Mouse (Mus musculus): ENCODE data around the gene Camsap1. TPM values are rescaled to one million over a fixed set of nuclear protein-coding genes. Genes with fewer than 3 reads are reported as not detected.

Gene Camsap1
- total RNA-seq, 1 experiment from 2014 or later = 58.5 TPM

GRCm38 (mm10) chr2:25898970-25899369 is 84.1 kb downstream of the Camsap1 start:
- ATAC-seq (replicated peaks; ENCODE audit: low read depth, poor library complexity, severe bottlenecking) = no peak

- peak; percentile 79 for ATAC-seq (replicated peaks; ENCODE audit: low read depth, poor library complexity, severe bottlenecking)
Measured at GRCm38 (mm10) chr2:25892440-25892839, 90.6 kb downstream of the Camsap1 start.

GRCm38 (mm10) chr2:25888144-25888543 is 94.9 kb downstream of the Camsap1 start:
- ATAC-seq (replicated peaks; ENCODE audit: low read depth, poor library complexity, severe bottlenecking) = no peak

- no peak for ATAC-seq (replicated peaks; ENCODE audit: low read depth, poor library complexity, severe bottlenecking)
Measured at GRCm38 (mm10) chr2:25887226-25887625, 95.9 kb downstream of the Camsap1 start.

- ATAC-seq (replicated peaks; ENCODE audit: low read depth, poor library complexity, severe bottlenecking) = no peak
Measured at GRCm38 (mm10) chr2:25884756-25885155, 98.3 kb downstream of the Camsap1 start.

GRCm38 (mm10) chr2:25882276-25882675 is 100.8 kb downstream of the Camsap1 start:
- ATAC-seq (replicated peaks; ENCODE audit: low read depth, poor library complexity, severe bottlenecking) = no peak

GRCm38 (mm10) chr2:25879061-25879460 is 104.0 kb downstream of the Camsap1 start:
- ATAC-seq (replicated peaks; ENCODE audit: low read depth, poor library complexity, severe bottlenecking) = no peak

- no peak for ATAC-seq (replicated peaks; ENCODE audit: low read depth, poor library complexity, severe bottlenecking)
Measured at GRCm38 (mm10) chr2:25878516-25878915, 104.6 kb downstream of the Camsap1 start.

GRCm38 (mm10) chr2:25877736-25878268 is 105.3 kb downstream of the Camsap1 start:
- ATAC-seq (replicated peaks; ENCODE audit: low read depth, poor library complexity, severe bottlenecking) = no peak

- no peak for ATAC-seq (replicated peaks; ENCODE audit: low read depth, poor library complexity, severe bottlenecking)
Measured at GRCm38 (mm10) chr2:25877250-25877735, 105.8 kb downstream of the Camsap1 start.

Other genes with a start within 250 kb of the Camsap1 start
- not detected in 2 replicates for gene Obp2b, start 246.3 kb downstream of the Camsap1 start, total RNA-seq (2017)
- not detected in 2 replicates for gene Lcn3, start 217.7 kb downstream of the Camsap1 start, total RNA-seq (2017)
- not detected in 2 replicates for gene Lcn11, start 206.3 kb downstream of the Camsap1 start, total RNA-seq (2017)
- not detected in 2 replicates for gene Gm13539, start 201.0 kb downstream of the Camsap1 start, total RNA-seq (2017)
- gene Glt6d1, start 167.4 kb downstream of the Camsap1 start, total RNA-seq (2017) = not detected in 2 replicates
- not detected in 2 replicates for gene Lcn9, start 160.1 kb downstream of the Camsap1 start, total RNA-seq (2017)
- gene Sohlh1, start 136.0 kb downstream of the Camsap1 start, total RNA-seq (2017) = not detected in 2 replicates
- gene Kcnt1, start 119.5 kb downstream of the Camsap1 start, total RNA-seq (2017) = not detected in 2 replicates
- gene Ubac1, start 38.5 kb upstream of the Camsap1 start, total RNA-seq (2017) = 69.9 and 79.7 TPM in 2 replicates
- gene Nacc2, start 139.9 kb upstream of the Camsap1 start, total RNA-seq (2017) = 0.87 and 4.1 TPM in 2 replicates
- not detected in 2 replicates for gene Lhx3, start 225.0 kb upstream of the Camsap1 start, total RNA-seq (2017)

Data from common myeloid progenitor, adult 5-6 weeks (primary cell).